Mouse (Mus musculus) liver, postnatal 0 days (tissue): ENCODE measurements around the gene Wdr54. TPM values are rescaled to one million over a fixed set of nuclear protein-coding genes. Genes with fewer than 3 reads are reported as not detected.
A peak's percentile ranks its signal among the peaks of the same experiment; 100 is the strongest.

ENCODE experiments used
- ATAC-seq: fragments of 200-750 bp; cut with Nextera tagmentation; 2 replicates; pipeline ENCODE4 v1.8.0; 2017; ENCODE audit warnings: mild to moderate bottlenecking, moderate library complexity
- DNase-seq: peaks from one replicate; pipeline ENCODE4 v3.0.0-alpha.2; 2016
- H3K27ac ChIP-seq: fragments of 300-500 bp; sonication (generic); 2 replicates; pipeline ENCODE4 v1.5.1; 2014; ENCODE audit warnings: antibody characterized with exemption, moderate library complexity, mild to moderate bottlenecking, low read depth
- H3K27me3 ChIP-seq: fragments of 300-500 bp; sonication (generic); 2 replicates; pipeline ENCODE4 v1.6.1; 2014; ENCODE audit warnings: low read length, control low read depth, mixed read lengths; ENCODE audit not compliant: insufficient read depth
- H3K36me3 ChIP-seq: fragments of 300-500 bp; sonication (generic); replicated peaks from 2 replicates; pipeline ENCODE4 v1.6.1; 2014; ENCODE audit warnings: mild to moderate bottlenecking, control low read depth, low read length, moderate library complexity, mixed read lengths; ENCODE audit not compliant: insufficient read depth
- H3K4me1 ChIP-seq: fragments of 300-500 bp; sonication (generic); 2 replicates; pipeline ENCODE4 v1.6.1; 2014; ENCODE audit warnings: antibody characterized with exemption, mild to moderate bottlenecking, control low read depth; ENCODE audit not compliant: insufficient read depth
- H3K4me2 ChIP-seq: fragments of 300-500 bp; sonication (generic); 2 replicates; pipeline ENCODE4 v1.6.1; 2014; ENCODE audit warnings: low read depth, mild to moderate bottlenecking, low read length, moderate library complexity, mixed read lengths
- H3K4me3 ChIP-seq: fragments of 300-500 bp; sonication (generic); 2 replicates; pipeline ENCODE4 v1.5.1; 2014; ENCODE audit warnings: low read depth, low read length
- H3K9ac ChIP-seq: fragments of 300-500 bp; sonication (generic); replicated peaks from 2 replicates; pipeline ENCODE4 v1.6.1; 2014; ENCODE audit warnings: mild to moderate bottlenecking, moderate library complexity
- H3K9me3 ChIP-seq: fragments of 300-500 bp; sonication (generic); 2 replicates; pipeline ENCODE4 v1.6.1; 2016; ENCODE audit warnings: mild to moderate bottlenecking, control low read depth, low read length, mixed read lengths
- CTCF ChIP-seq: sonication (generic); IDR thresholded peaks from 2 replicates; pipeline ENCODE4 v1.5.1; 2016; ENCODE audit warnings: antibody characterized with exemption, low read depth
- EP300 ChIP-seq: IDR thresholded peaks from 2 replicates; pipeline ENCODE4 v1.6.1; 2016; ENCODE audit warnings: antibody characterized with exemption, low read depth, mild to moderate bottlenecking
- WGBS: fragments of 180-500 bp; shearing (Covaris S2); extraction: QIAGEN DNeasy Blood & Tissue Kit; methylation state at CpG from one replicate; pipeline ENCODE4 v1.1.7; 2014; ENCODE audit not compliant: insufficient replicate concordance; 5-methylcytosine and 5-hydroxymethylcytosine counted together
- polyA plus RNA-seq: library from polyadenylated mRNA; unstranded; fragments of >200 nt; fragmentation: Nextera tagmentation; extraction: Ambion mirVana; gene quantifications from 2 replicates; pipeline ENCODE4 v1.2.1, GENCODE M21; 2015

Wdr54 gene
- polyA plus RNA-seq, 1 experiment from 2014 or later, result 0.20 TPM

DNA sequence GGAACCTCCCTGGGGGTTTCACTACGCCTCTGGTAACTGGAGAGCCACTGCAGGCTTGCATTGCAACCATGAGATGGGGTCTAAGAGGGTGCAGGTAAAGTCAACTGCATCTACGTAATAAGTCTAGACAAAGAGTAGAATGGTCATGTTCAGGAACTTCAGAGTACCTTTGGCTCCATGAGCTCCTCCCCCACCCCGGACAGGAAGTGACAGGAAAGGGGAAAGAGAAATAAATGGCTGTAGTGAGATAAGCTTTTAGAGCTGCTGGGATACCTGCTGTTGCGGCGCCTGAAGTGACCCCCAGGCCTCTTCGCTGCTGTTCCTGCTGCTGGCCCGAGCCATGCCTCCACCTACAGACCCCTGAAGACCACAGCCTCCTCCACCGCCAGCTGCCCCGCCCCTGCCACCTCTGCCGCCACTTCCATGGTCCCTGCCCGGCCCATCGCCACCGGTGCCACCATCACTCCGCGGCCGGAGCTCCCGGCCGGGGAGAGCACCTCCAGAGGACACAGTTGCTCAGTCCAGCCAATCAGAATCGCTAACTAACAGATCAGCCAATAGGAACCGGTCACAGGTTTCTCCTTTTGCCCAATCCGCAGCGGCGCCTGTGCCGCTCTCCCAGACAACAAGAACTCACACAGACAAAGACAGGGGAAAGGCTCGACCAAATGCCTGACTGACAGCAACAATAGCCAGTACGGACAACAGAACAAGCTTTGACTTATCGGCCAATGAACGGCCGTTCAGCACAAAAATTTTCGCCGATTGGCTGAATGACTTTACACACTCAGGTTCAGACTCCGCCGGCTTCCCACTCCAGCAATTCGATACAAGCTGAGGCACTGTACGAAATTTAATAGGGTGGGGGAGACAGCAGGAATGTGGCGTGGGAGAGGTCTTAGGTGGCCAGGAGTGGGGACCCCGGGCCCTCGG is 35.0 kb downstream of the Wdr54 start, which contains the start of gene Wbp1:
Gene Wbp1, minus strand, starts transcription at position 630 of the 933 bp plus-strand sequence.
- Histone ChIP-seq H3K4me2 (peak within 1 kb of the TSS; percentile 85), H3K9ac (peak within 1 kb of the TSS; percentile 78), H3K36me3 (peaks cover 11% of the 10 kb centered on the region), H3K4me3 (peak within 1 kb of the TSS; percentile 64), H3K9me3 (no peaks in the 10 kb centered on the region), H3K27me3 (no peaks in the 10 kb centered on the region), H3K27ac (peak within 1 kb of the TSS; percentile 77), H3K4me1 (peaks cover 43% of the 10 kb centered on the region)
- ATAC-seq (peak; percentile 91), DNase-seq (peak; percentile 92)
- TF ChIP-seq EP300, result no peak
- no peak for TF ChIP-seq CTCF
- WGBS, result 1% methylated on average over 38 of the region's 38 CpGs

DNA sequence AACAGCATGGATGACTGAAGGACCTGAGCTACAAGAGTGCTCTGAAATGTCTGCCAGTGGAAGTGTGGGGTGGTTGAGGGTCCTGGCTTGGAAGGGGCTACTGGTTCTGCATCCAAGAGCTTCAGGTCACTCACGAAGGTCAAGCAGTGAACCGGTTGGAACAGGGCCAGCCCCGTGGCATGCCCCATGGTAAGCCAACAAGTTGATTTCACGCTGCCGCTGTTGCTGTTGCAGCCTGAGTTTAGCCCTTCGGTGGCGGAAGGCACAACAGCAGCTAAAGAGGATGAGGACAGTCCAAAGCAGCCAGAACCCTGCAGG is 36.5 kb downstream of the Wdr54 start:
- H3K27ac ChIP-seq, result no peak overlapping the region
- no peaks in the 10 kb centered on the region for H3K27me3 ChIP-seq
- ATAC-seq (no peak), DNase-seq (peak; percentile 35)
- no peaks in the 10 kb centered on the region for H3K9me3 ChIP-seq
- peaks cover 46% of the 10 kb centered on the region for H3K4me1 ChIP-seq
- TF ChIP-seq CTCF, result no peak
- TF ChIP-seq EP300, result no peak
- 0 out of 2 replicates have a peak overlapping the region, but pooled peaks have one; percentile 85 for H3K4me2 ChIP-seq
- no peak overlapping the region for H3K4me3 ChIP-seq
- H3K9ac ChIP-seq, result no peak overlapping the region
- H3K36me3 ChIP-seq, result peaks cover 11% of the 10 kb centered on the region
- WGBS, result 74% methylated on average over 7 of the region's 7 CpGs

- no peak overlapping the region for H3K9ac ChIP-seq
- H3K4me1 ChIP-seq, result peaks cover 46% of the 10 kb centered on the region
- no peaks in the 10 kb centered on the region for H3K9me3 ChIP-seq
- H3K36me3 ChIP-seq, result peaks cover 11% of the 10 kb centered on the region
- DNase-seq (no peak), ATAC-seq (no peak)
- no peak for TF ChIP-seq CTCF
- no peak for TF ChIP-seq EP300
- no peak overlapping the region for H3K27ac ChIP-seq
- 72% methylated on average over 14 of the region's 14 CpGs for whole genome bisulfite sequencing
- H3K4me3 ChIP-seq, result no peak overlapping the region
- H3K4me2 ChIP-seq, result no peak overlapping the region
- no peaks in the 10 kb centered on the region for H3K27me3 ChIP-seq
Measured at GRCm38 (mm10) chr6:83118825-83119733, 37.1 kb downstream of the Wdr54 start.

DNA sequence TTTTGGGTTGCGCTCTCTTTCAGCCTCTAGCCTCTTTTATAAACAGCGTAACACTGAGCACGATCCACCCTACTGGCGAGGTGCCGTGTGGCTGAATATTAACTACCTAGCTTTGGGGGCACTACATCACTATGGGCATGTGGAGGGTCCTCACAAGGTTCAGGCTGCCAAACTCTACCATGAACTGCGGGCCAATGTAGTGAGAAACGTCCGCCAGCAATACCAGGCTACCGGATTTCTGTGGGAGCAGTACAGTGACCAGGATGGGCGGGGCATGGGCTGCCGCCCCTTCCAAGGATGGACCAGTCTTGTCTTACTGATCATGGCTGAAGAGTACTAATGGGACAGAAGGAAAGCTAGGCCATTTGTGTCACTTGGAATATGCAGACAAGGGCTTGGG is 37.8 kb downstream of the Wdr54 start:
- H3K9ac ChIP-seq, result no peak overlapping the region
- peaks cover 8% of the 10 kb centered on the region for H3K36me3 ChIP-seq
- no peak overlapping the region for H3K27ac ChIP-seq
- H3K4me1 ChIP-seq, result peaks cover 41% of the 10 kb centered on the region
- DNase-seq, result no peak
- no peaks in the 10 kb centered on the region for H3K27me3 ChIP-seq
- H3K4me2 ChIP-seq, result no peak overlapping the region
- no peak for ATAC-seq
- H3K4me3 ChIP-seq, result no peak overlapping the region
- WGBS, result 85% methylated on average over 11 of the region's 11 CpGs
- H3K9me3 ChIP-seq, result no peaks in the 10 kb centered on the region
- TF ChIP-seq CTCF (no peak), EP300 (no peak)

DNA sequence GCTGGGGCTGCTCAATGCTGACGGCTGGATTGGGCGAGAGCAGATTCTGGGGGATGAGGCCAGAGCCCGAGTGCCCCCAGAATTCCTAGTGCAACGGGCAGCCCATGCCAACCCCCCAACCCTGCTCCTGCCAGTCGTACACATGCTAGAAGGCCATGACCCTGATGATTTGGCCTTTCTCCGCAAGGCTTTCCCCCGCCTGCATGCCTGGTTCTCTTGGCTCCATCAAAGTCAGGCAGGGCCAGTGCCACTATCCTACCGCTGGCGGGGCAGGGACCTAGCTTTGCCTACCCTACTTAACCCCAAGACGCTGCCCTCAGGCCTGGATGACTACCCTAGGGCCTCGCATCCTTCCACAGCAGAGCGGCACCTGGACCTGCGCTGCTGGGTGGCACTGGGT is 38.6 kb downstream of the Wdr54 start:
- H3K4me3 ChIP-seq, result no peak overlapping the region
- 87% methylated on average over 13 of the region's 13 CpGs for WGBS
- no peak for ATAC-seq
- no peak overlapping the region for H3K4me2 ChIP-seq
- no peaks in the 10 kb centered on the region for H3K9me3 ChIP-seq
- H3K36me3 ChIP-seq, result peaks cover 8% of the 10 kb centered on the region
- no peak for DNase-seq
- peaks cover 37% of the 10 kb centered on the region for H3K4me1 ChIP-seq
- H3K9ac ChIP-seq, result no peak overlapping the region
- no peaks in the 10 kb centered on the region for H3K27me3 ChIP-seq
- H3K27ac ChIP-seq, result no peak overlapping the region
- TF ChIP-seq CTCF (no peak), EP300 (no peak)

GRCm38 (mm10) chr6:83117165-83117438 is 39.1 kb downstream of the Wdr54 start:
- H3K4me3 ChIP-seq, result no peak overlapping the region
- H3K36me3 ChIP-seq, result peaks cover 8% of the 10 kb centered on the region
- ATAC-seq, result no peak
- DNase-seq, result no peak
- H3K27me3 ChIP-seq, result no peaks in the 10 kb centered on the region
- no peak for TF ChIP-seq CTCF
- no peak for TF ChIP-seq EP300
- WGBS, result 90% methylated on average over 4 of the region's 4 CpGs
- peaks cover 32% of the 10 kb centered on the region for H3K4me1 ChIP-seq
- H3K27ac ChIP-seq, result no peak overlapping the region
- H3K9ac ChIP-seq, result no peak overlapping the region
- H3K9me3 ChIP-seq, result no peaks in the 10 kb centered on the region
- H3K4me2 ChIP-seq, result 0 out of 2 replicates have a peak overlapping the region, but pooled peaks have one; percentile 98
